Mouse (Mus musculus) embryonic facial prominence, embryonic 14.5 days (tissue): ENCODE results near the gene Ascc2. TPM values are rescaled to one million over a fixed set of nuclear protein-coding genes. Genes with fewer than 3 reads are reported as not detected.

Source experiments
- ATAC-seq: fragments of 200-750 bp; cut with Nextera tagmentation; 2 replicates; pipeline ENCODE4 v1.8.0; 2017; ENCODE audit warnings: low read depth, moderate number of reproducible peaks, moderate TSS enrichment
- DNase-seq: peaks from one replicate; pipeline ENCODE4 v3.0.0-alpha.2; 2015; ENCODE audit warnings: low spot score
- H3K27ac ChIP-seq: fragments of 300-500 bp; sonication (generic); replicated peaks from 2 replicates; pipeline ENCODE4 v1.5.1; 2014; ENCODE audit warnings: low read depth, mild to moderate bottlenecking, low read length, moderate library complexity
- H3K27me3 ChIP-seq: fragments of 300-500 bp; sonication (generic); replicated peaks from 2 replicates; pipeline ENCODE4 v1.6.1; 2014; ENCODE audit warnings: low read length; ENCODE audit not compliant: control insufficient read depth, insufficient read depth
- H3K36me3 ChIP-seq: fragments of 300-500 bp; sonication (generic); 2 replicates; pipeline ENCODE4 v1.6.1; 2014; ENCODE audit warnings: low read length, mixed read lengths; ENCODE audit not compliant: control insufficient read depth, insufficient read depth
- H3K4me1 ChIP-seq: fragments of 300-500 bp; sonication (generic); 2 replicates; pipeline ENCODE4 v1.6.1; 2014; ENCODE audit warnings: antibody characterized with exemption, low read length; ENCODE audit not compliant: control insufficient read depth, insufficient read depth
- H3K4me2 ChIP-seq: fragments of 300-500 bp; sonication (generic); 2 replicates; pipeline ENCODE4 v1.6.1; 2014; ENCODE audit warnings: low read depth, mild to moderate bottlenecking, low read length, moderate library complexity, mixed read lengths
- H3K4me3 ChIP-seq: fragments of 300-500 bp; sonication (generic); 2 replicates; pipeline ENCODE4 v1.5.1; 2014; ENCODE audit warnings: low read depth, mild to moderate bottlenecking, low read length
- H3K9ac ChIP-seq: fragments of 300-500 bp; sonication (generic); 2 replicates; pipeline ENCODE4 v1.6.1; 2014; ENCODE audit warnings: low read depth, mild to moderate bottlenecking, low read length, moderate library complexity, mixed read lengths
- H3K9me3 ChIP-seq: fragments of 300-500 bp; sonication (generic); 2 replicates; pipeline ENCODE4 v1.6.1; 2016; ENCODE audit warnings: low read length; ENCODE audit not compliant: control insufficient read depth
- WGBS: fragments of 180-500 bp; shearing (Covaris S2); extraction: QIAGEN DNeasy Blood & Tissue Kit; methylation state at CpG from one replicate; pipeline ENCODE4 v1.1.7; 2014; 5-methylcytosine and 5-hydroxymethylcytosine counted together
- polyA plus RNA-seq: library from polyadenylated mRNA; unstranded; fragments of >200 nt; fragmentation: Nextera tagmentation; extraction: Ambion mirVana; gene quantifications from 2 replicates; pipeline ENCODE4 v1.2.1, GENCODE M21; 2014

Ascc2 gene
- polyA plus RNA-seq, 1 experiment from 2014 or later: 27.8 TPM

DNA sequence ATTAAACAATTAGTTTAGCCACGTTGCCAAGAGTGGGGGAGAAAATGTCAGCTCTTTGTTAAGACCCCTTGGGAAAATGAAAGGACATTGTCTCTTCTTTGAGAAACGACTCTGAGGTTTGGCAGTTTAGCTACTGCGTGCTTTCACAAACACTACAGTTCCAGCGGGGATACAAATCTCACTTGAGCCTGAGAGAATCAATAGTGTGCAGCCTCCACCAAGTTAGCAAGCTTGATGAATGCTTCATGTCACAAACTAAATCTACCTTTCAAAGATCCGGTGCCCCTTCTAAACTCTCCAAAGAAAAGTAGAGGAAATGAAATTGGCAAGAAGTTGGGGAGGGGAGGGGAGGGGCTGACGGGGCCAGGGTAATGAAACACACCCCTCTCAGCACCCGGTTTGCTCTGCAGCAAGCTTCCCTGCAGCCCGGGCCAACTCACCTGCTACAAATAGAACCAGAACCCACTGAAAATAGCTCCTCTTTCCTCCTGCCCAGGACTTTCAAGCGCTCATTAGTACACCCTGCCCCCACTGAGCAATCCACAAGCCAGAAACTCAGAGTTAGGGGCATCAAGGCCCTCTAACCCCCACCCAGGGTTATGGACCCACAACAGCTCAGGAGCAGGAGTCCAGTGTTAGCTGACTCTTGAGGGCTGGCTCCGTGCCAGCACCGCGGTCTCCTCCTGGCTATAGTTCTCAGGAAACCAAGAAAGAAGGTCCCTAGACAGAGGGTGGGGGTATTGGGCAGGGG, 34.7 kb upstream of the Ascc2 start:
- Histone ChIP-seq H3K36me3 (no peaks in the 10 kb centered on the region), H3K27me3 (no peaks in the 10 kb centered on the region), H3K4me3 (no peak overlapping the region), H3K9ac (no peak overlapping the region), H3K4me2 (no peak overlapping the region), H3K9me3 (no peaks in the 10 kb centered on the region), H3K4me1 (peaks cover 10% of the 10 kb centered on the region), H3K27ac (no peak overlapping the region)
- ATAC-seq: no peak
- no peak for DNase-seq
- 36% methylated on average over 12 of the region's 12 CpGs for WGBS

GRCm38 (mm10) chr11:4604441-4604840, 33.1 kb upstream of the Ascc2 start:
- H3K36me3 ChIP-seq: no peaks in the 10 kb centered on the region
- H3K9me3 ChIP-seq: no peaks in the 10 kb centered on the region
- H3K4me2 ChIP-seq: no peak overlapping the region
- no peak for ATAC-seq
- no peak overlapping the region for H3K27ac ChIP-seq
- H3K4me1 ChIP-seq: peaks cover 10% of the 10 kb centered on the region
- WGBS: 56% methylated on average over 6 of the region's 6 CpGs
- H3K9ac ChIP-seq: no peak overlapping the region
- no peak overlapping the region for H3K4me3 ChIP-seq
- H3K27me3 ChIP-seq: no peaks in the 10 kb centered on the region
- no peak for DNase-seq

GRCm38 (mm10) chr11:4605414-4605813, 32.1 kb upstream of the Ascc2 start:
- Histone ChIP-seq H3K4me2 (no peak overlapping the region), H3K9ac (no peak overlapping the region), H3K4me3 (no peak overlapping the region), H3K27ac (no peak overlapping the region), H3K36me3 (no peaks in the 10 kb centered on the region), H3K9me3 (no peaks in the 10 kb centered on the region), H3K4me1 (peaks cover 10% of the 10 kb centered on the region), H3K27me3 (no peaks in the 10 kb centered on the region)
- 57% methylated on average over 7 of the region's 7 CpGs for WGBS
- ATAC-seq (no peak), DNase-seq (no peak)

DNA sequence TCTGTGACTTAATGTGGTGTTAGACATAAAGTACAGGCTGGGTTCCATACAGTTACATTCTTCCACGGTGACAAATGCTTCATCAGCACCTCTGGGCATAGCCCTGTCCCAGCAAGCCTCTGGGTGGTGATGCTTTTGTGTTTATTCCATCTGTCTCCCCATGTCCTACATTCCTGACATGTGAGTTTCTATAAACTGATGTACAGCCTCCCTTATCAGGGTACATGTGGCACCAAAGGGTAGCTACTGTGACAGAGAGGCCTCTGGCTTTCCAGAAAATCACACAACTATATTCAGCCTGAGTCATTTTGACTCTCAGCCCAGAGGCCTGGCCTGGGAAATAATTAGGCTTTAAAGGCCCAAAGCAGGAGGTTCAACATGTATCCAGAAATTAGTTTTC, 31.0 kb upstream of the Ascc2 start:
- no peak for DNase-seq
- peaks cover 10% of the 10 kb centered on the region for H3K4me1 ChIP-seq
- no peak overlapping the region for H3K4me2 ChIP-seq
- H3K4me3 ChIP-seq: no peak overlapping the region
- no peak overlapping the region for H3K9ac ChIP-seq
- no peaks in the 10 kb centered on the region for H3K27me3 ChIP-seq
- H3K36me3 ChIP-seq: no peaks in the 10 kb centered on the region
- 79% methylated on average over 1 of the region's 1 CpGs for WGBS
- H3K9me3 ChIP-seq: no peaks in the 10 kb centered on the region
- H3K27ac ChIP-seq: no peak overlapping the region
- no peak for ATAC-seq

- no peaks in the 10 kb centered on the region for H3K9me3 ChIP-seq
- H3K4me1 ChIP-seq: no peaks in the 10 kb centered on the region
- 92% methylated on average over 2 of the region's 2 CpGs for WGBS
- no peak overlapping the region for H3K4me3 ChIP-seq
- H3K36me3 ChIP-seq: no peaks in the 10 kb centered on the region
- DNase-seq: no peak
- no peaks in the 10 kb centered on the region for H3K27me3 ChIP-seq
- ATAC-seq: no peak
- H3K9ac ChIP-seq: no peak overlapping the region
- no peak overlapping the region for H3K4me2 ChIP-seq
- no peak overlapping the region for H3K27ac ChIP-seq
Measured at GRCm38 (mm10) chr11:4611904-4612303, 25.6 kb upstream of the Ascc2 start.

DNA sequence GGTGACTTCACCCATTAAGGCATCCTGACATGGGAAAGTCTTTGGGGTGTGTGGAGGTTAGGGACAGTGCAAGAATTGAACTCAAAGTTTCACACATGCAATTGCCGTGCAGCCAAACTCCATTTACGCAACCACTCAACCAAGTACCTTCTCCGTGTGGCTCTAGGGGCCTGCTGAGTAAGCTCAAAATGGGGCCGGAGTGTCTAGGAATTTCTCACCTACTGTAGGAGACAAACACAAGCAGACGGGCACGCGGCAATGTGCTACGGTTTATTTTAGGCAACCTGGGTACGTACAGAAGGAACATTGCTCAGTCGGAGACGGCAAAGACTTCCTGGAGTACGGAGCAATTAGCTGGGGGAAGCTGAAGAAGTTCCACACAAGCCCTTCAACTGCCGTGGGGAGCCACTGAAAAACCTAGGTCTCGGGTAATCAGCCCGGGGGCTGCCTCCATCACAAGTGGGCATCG, 17.5 kb upstream of the Ascc2 start, which contains the start of gene Gm11032:
Gm11032 (plus strand) TSS at position 51 of the 469 bp plus-strand sequence.
- DNase-seq (no peak), ATAC-seq (no peak)
- Histone ChIP-seq H3K4me2 (no peak within 1 kb of the TSS), H3K27me3 (no peaks in the 10 kb centered on the region), H3K4me1 (no peaks in the 10 kb centered on the region), H3K4me3 (no peak within 1 kb of the TSS), H3K9me3 (no peaks in the 10 kb centered on the region), H3K27ac (no peak within 1 kb of the TSS), H3K9ac (no peak within 1 kb of the TSS), H3K36me3 (no peaks in the 10 kb centered on the region)
- WGBS: 75% methylated on average over 16 of the region's 16 CpGs

DNA sequence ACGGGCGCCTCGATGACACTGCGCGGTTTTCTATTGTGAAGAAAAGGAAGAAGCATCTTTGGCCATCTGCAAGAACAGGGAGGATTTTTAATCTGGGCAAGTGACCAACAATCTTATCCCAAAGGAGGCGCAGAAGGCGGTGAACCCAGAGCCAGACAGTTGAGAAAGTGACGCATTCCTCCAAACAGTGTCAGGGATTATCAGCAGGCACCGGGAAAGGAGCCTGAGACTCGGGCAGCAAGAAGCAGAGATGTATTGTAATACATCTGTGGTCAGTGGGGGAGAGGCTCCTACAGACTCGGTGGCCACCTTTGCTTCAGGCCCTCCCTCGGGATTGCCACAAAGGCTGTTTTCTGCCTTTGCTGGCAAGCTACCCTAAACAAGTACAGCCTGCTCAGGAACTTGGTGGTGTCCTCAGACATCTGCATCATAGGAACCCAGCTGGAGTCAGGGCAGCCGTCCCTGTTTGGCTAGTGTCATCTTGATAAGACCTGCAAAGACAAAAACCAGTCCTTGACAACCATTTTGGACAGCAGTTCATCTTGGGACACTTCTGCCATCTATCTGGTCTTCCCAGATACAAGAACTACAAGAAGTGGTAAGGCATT, 16.9 kb upstream of the Ascc2 start:
- WGBS: 65% methylated on average over 13 of the region's 13 CpGs
- H3K36me3 ChIP-seq: no peaks in the 10 kb centered on the region

DNA sequence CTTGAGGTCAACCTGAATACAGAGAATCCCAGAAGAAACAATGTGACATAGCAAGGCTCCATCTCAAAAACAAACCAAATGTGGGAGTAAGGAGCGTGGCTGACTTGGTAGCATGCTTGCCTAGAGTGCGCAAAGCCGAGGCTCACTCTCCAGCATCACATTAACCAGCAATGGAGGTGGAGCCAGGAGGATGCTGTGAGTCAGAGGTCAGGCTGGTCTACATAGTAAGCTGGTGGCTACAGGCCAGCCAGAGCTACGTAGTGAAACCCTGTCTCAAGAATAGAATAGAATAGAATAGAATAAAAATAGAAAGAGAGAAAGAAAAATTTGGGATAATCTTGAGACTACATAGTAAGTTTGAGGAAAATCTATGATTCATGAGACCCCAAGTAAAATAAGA, 15.7 kb upstream of the Ascc2 start:
- no peaks in the 10 kb centered on the region for H3K4me1 ChIP-seq
- no peak overlapping the region for H3K4me2 ChIP-seq
- H3K9me3 ChIP-seq: no peaks in the 10 kb centered on the region
- no peak for DNase-seq
- no peak overlapping the region for H3K4me3 ChIP-seq
- H3K9ac ChIP-seq: no peak overlapping the region
- 80% methylated on average over 4 of the region's 4 CpGs for WGBS
- no peak for ATAC-seq
- H3K27me3 ChIP-seq: no peaks in the 10 kb centered on the region
- H3K27ac ChIP-seq: no peak overlapping the region
- H3K36me3 ChIP-seq: no peaks in the 10 kb centered on the region

More for the DNA sequence above, 16.9 kb upstream of the Ascc2 start:
- Histone ChIP-seq H3K27ac (no peak overlapping the region), H3K4me2 (no peak overlapping the region), H3K9ac (no peak overlapping the region), H3K4me1 (no peaks in the 10 kb centered on the region), H3K4me3 (no peak overlapping the region), H3K27me3 (no peaks in the 10 kb centered on the region), H3K9me3 (no peaks in the 10 kb centered on the region)
- DNase-seq (no peak), ATAC-seq (no peak)
